Mouse (Mus musculus): ENCODE results near the gene 1700029J07Rik.

1700029J07Rik gene

GRCm38 (mm10) chr8:45975126-45975836 is at the start of gene 1700029J07Rik, which contains the start of gene Ufsp2:
1700029J07Rik (minus strand) TSS chr8:45975252.
Ufsp2 (plus strand) TSS chr8:45975528.
- DNase-seq (ENCODE audit: low spot score): peak; percentile 97

- peak; percentile 19 for DNase-seq (ENCODE audit: low spot score)
Observed at GRCm38 (mm10) chr8:46024392-46024791, 49.3 kb upstream of the 1700029J07Rik start.

GRCm38 (mm10) chr8:46022758-46023157 is 47.7 kb upstream of the 1700029J07Rik start:
- DNase-seq (ENCODE audit: low spot score): no peak

- DNase-seq (ENCODE audit: low spot score): no peak
Observed at GRCm38 (mm10) chr8:46022203-46022602, 47.2 kb upstream of the 1700029J07Rik start.

GRCm38 (mm10) chr8:46010746-46011680 is 36.0 kb upstream of the 1700029J07Rik start:
- DNase-seq (ENCODE audit: low spot score): no peak

GRCm38 (mm10) chr8:46010306-46010705 is 35.3 kb upstream of the 1700029J07Rik start:
- DNase-seq (ENCODE audit: low spot score): no peak

GRCm38 (mm10) chr8:46007050-46007672 is 32.1 kb upstream of the 1700029J07Rik start:
- no peak for DNase-seq (ENCODE audit: low spot score)

GRCm38 (mm10) chr8:46005596-46005995 is 30.5 kb upstream of the 1700029J07Rik start, which contains the start of gene Ankrd37:
Ankrd37 (minus strand) TSS chr8:46005707.
- no peak for DNase-seq (ENCODE audit: low spot score)

- DNase-seq (ENCODE audit: low spot score): peak; percentile 99
Observed at GRCm38 (mm10) chr8:45999784-46000705, 25.0 kb upstream of the 1700029J07Rik start.

GRCm38 (mm10) chr8:45999138-45999783 is 24.2 kb upstream of the 1700029J07Rik start, which contains the start of gene Lrp2bp:
Lrp2bp (plus strand) TSS chr8:45999303.
- peak; percentile 51 for DNase-seq (ENCODE audit: low spot score)

- DNase-seq (ENCODE audit: low spot score): no peak
Observed at GRCm38 (mm10) chr8:45998228-45998627, 23.2 kb upstream of the 1700029J07Rik start.

- DNase-seq (ENCODE audit: low spot score): no peak
Observed at GRCm38 (mm10) chr8:45995576-45995975, 20.5 kb upstream of the 1700029J07Rik start.

- DNase-seq (ENCODE audit: low spot score): no peak
Observed at GRCm38 (mm10) chr8:45994111-45994510, 19.1 kb upstream of the 1700029J07Rik start.

GRCm38 (mm10) chr8:45990631-45991310 is 15.7 kb upstream of the 1700029J07Rik start:
- no peak for DNase-seq (ENCODE audit: low spot score)

- DNase-seq (ENCODE audit: low spot score): no peak
Observed at GRCm38 (mm10) chr8:45988189-45988588, 13.1 kb upstream of the 1700029J07Rik start.

GRCm38 (mm10) chr8:45986665-45987064 is 11.6 kb upstream of the 1700029J07Rik start:
- no peak for DNase-seq (ENCODE audit: low spot score)

GRCm38 (mm10) chr8:45975837-45976468 is 901 bp upstream of the 1700029J07Rik start:
- no peak for DNase-seq (ENCODE audit: low spot score)

- no peak for DNase-seq (ENCODE audit: low spot score)
Observed at GRCm38 (mm10) chr8:45973988-45974505, 1.0 kb downstream of the 1700029J07Rik start.

- no peak for DNase-seq (ENCODE audit: low spot score)
Observed at GRCm38 (mm10) chr8:45970894-45971293, 4.2 kb downstream of the 1700029J07Rik start.
